Mouse (Mus musculus) MEL-GATA-1-ER (cell line): ENCODE data around the gene Rimbp3.
"Not testable (repeated sequence)": the region's sequence is repeated elsewhere in the genome, so short reads cannot be mapped to it uniquely, and the experiment has no call there.

Experiments
- DNase-seq: peaks from one replicate; pipeline ENCODE4 v3.0.0-alpha.2; 2012; ENCODE audit warnings: low read depth; ENCODE audit errors: extremely low read depth

Gene Rimbp3

DNA sequence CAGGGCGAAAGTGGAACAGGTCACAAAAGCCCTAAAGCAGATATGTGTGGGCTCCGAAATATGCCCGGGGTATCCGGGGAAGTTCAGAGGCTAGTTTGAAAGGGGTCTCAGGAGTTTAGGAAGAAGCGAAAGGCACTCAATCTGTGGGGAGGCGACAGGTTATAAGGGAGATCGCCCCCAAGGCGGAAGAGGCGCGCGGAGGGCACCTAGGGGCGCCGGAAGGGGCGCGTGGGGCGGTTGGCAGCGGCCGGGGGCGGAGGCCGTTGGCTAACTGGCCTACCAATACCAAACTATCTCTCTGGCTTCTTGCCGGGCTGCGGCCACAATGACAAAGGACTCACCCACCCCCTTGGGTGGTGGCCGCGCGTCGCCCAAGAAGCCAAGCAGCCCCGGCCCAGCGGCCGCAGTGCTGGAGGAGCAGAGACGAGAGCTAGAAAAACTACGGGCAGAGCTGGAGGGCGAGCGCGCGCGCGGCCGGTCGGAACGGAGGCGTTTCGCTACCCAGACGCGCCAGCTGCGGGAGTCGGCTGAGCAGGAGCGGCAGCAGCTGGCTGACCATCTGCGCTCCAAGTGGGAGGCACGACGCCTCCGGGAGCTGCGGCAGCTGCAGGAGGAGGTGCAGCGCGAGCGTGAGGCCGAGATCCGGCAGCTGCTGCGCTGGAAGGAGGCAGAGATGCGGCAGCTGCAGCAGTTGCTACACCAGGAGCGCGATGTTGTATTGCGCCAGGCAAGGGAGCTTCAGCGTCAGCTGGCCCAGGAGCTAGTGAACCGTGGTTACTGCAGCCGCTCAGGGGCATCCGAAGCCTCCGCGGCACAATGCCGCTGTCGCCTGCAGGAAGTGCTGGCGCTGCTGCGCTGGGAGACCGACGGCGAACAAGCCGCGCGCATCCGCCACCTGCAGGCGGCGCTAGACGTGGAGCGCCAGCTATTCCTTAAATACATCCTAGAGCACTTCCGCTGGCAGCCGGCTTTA, at the start of gene Rimbp3:
Gene Rimbp3 (plus strand): TSS at position 215 of the 973 bp plus-strand sequence.
- DNase-seq = peak; percentile 72

DNA sequence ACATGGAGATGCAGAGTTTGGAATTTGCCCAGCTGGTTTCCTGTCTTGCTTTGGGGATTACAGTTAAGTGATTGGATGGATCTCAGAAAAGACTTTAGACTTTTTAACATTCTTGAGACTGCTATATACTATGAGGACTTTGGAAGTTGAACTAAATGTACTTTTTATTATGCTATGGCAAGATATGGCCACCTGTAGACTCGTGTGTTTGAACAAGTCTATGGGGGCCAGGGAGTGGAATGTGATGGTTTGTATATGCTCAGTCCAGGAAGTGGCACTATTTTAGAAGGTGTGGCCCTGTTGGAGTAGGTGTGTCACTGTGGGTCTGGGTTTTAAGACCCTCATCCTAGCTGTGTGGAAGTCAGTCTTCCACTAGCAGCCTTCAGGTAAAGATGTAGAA, 42.9 kb upstream of the Rimbp3 start:
- DNase-seq = not testable (repeated sequence)

DNA sequence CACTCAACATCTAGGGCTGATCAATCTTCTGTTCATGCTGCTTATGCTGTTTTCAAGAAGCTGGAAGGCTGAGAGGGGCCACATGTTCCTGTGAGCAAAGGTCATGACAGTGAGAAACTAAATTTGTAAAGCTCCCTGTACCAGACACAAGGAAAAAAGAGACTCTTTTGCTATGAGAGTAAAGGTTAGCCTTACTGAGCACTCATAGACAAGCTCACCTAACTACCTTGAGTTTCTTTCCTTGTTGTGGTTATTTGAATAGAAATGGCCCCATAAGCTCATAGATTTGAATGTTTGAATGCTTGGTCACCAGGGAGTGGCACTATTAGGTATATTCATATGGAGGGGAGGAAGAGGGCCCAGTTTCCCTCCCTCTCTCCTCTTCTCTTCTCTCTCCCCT, 41.2 kb upstream of the Rimbp3 start:
- DNase-seq = no peak

DNA sequence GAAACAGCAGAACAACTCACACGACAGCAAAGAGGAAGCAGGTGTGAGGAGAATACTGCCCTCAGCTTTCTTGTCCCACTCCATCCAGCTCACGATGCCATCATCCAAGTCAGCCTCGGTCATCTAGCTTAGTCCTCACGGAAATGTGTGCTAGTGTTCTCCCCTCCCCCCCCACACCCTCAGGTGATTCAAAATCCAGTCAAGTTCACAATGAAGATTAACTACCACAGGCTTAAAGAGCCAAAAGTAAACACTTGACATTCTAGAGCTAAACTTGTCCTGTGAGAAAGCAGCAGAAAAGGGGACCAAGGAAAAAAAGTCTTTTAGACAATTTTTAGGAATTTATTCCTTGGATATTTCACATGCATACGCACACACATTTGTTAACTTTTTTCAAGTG, 40.4 kb upstream of the Rimbp3 start:
- DNase-seq = no peak

DNA sequence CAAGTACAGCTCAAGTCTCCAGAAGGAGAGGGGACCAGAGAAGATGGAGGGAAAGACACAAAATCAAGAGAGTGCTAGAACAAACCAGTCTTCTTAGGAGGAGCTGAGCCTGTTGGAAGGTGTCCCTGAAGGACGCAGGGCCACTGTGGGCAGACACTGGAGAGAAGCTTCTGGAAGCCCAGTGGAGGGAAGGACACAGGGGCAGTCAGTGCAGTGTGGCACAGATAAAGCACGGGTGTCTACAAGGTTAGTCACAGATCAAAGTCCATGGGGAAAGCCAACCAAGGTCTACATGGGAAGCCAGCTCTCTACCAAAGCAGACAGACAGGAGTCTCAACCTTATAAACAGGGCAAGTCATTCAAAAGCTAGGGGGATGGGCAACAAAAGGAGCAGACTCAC, 32.6 kb upstream of the Rimbp3 start:
- no peak for DNase-seq

DNA sequence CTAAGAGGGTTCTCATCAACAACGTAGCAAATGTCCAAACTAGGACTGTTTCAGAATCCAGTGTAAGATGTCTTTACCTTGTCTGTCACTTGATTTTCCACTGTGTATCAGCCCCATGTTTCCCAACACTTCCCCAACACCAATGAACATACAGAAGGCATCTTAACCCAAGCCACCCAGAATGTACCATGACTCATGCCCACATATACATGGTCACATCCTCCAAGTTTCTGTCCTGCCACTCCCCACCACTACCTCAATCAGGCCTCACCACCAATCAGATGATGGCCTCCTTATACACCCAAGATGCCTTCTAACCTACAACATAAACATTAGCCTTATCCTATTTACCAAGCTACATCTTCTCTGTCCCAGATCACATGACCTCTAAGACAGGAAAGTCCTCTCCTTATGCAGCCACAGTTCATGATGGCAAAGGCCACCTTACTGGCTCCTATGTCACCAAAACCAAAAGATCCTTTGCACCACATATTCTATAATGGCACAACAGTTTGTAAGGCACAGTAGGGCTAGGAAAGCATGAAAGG, 30.7 kb upstream of the Rimbp3 start:
- DNase-seq = no peak

DNA sequence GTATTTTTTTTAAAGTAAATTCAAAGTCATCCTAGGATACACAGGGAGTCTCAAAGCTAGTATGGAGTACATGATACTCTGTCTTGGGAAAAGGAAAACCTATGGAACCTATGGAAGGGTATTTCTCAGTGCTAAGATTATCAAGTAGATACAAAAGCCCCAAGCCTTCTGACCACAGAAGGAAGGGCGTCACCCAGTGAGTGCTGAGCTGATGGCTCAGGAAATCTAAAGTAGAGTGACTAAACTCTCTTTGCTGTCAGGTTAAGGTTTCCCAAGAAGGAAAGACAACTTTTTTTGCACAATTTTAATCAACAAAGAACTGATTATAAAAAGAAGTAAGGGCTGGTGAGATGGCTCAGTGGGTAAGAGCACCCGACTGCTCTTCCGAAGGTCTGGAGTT, 28.7 kb upstream of the Rimbp3 start:
- no peak for DNase-seq

DNA sequence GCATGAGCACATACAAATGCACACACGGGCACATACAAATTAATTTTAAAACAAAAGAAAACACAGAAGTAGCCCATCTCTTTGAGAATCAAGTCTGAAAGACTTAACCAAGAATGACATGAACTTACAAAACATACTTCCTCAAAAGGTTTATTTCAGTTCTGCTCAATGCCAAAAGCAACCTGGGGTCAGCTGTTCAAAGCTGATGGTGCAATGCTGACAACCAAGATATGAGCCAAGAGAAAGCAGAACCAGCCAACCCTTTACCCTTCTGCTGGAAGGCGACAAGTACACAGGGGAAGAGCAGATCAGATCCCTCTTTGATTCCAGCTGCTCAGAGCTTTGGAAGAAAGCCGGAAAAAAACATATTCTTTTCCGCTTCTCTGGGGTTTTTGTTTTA, 27.0 kb upstream of the Rimbp3 start:
- peak; percentile 97 for DNase-seq

DNA sequence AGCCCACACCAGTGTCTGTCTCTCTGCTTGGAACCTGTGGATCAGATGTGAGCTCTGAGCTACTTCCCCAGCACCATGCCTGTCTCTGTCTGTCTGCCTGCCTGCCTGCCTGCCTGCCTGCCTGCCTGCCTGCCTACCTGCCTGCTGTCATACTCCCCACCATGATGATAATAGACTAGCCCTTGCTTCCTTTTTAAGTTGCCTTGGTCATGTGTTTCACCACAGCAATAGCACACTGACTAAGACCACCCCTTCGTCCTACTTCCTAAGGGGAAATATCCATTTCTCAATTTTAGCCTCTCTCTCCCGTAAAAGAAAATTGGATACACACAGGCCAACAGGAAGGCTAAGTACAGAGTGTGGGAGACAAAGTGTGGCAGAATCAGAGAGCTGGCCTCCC, 26.3 kb upstream of the Rimbp3 start:
- no peak for DNase-seq

DNA sequence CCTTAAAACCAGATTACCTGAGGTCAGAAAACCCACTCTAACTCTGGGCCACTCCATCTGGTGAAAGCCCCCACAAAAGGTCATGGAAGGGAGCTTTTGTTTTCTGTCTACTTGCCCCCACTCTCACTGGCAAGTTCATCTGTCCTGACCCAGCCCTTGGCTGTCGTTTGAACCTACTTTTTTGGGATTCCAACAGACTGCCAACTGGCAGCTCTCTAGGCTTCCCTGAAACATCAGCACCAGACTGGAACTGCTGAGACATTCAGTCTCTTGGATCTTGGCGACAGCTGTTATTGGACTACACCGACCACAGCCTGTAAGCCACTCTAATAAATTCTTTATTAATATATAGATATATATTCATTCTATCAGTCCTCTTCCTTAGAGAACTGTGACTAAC, 25.4 kb upstream of the Rimbp3 start:
- DNase-seq = no peak

DNA sequence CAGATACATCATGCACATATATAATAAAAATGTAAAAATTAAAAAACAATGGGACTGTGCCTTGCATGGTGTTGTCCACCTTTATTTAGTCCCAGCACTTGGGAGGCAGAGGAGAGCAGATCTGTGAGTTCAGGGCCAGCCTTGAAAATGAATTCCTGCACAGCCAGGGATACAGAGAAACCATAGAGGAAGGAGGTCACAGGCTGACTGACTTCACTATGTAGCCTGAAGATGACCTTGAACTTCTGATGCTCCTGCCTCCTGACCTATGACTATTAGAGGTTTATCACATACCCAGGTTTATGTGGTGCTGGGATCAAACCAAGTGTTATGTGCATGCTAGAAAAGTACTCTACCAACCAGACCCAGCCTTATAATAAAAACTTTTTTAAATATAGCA, 22.9 kb upstream of the Rimbp3 start:
- no peak for DNase-seq

DNA sequence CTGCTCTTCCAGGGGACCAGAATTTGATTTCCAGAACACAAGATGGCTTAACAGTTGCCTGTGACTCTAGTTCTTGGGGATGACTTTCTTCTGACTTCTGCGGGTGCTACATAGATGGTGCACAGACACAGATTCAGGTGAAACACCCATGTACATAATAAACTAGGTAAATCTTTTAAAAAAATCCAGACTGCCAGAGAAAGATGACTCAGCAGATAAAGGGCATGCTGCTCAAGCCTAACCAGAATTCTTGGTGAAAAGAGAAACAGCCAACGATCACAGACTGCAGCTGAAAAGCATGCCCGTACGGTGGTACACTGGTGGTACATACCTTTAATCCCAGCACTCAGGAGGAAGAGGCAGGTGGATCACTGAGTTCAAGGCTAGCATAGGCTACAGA, 14.6 kb upstream of the Rimbp3 start:
- DNase-seq = no peak

DNA sequence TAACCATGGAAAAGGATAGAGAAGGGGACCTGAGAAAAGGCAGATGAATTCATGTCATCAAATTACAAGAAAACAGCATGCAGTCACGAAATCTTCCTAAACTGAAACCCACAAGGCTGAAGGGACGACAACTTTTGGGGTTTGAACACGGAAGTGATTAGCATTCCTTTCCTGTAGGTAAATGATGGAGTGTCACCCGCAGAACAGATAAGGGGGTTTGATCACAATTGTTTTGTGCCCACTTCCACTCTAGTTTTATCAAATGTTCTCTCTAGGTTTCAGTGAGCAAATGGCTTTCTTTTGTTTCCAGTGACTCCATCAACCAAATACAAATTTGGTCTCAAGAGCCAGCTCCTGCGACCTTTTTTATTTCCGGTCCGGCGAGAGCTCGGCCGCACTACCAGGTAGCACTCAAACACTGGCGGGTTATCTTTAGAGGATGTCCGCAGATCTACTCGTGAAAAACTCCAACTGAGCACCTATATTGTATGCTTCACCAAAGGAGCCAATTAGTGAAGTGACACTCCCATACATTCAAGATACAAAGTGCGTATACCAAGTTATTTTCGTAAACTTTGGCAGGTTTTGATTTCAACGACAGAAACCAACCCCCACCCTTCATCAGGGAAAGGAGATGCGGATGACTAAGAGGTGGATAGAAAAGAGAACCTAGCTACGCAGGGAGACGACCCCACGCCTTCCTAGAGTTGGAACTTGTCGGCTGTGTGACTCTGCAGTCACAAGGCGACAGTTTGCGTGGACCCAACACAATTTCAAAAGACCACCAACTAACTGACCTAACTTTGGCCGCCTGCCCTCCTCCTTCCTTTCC, 8.1 kb upstream of the Rimbp3 start:
- DNase-seq = no peak

DNA sequence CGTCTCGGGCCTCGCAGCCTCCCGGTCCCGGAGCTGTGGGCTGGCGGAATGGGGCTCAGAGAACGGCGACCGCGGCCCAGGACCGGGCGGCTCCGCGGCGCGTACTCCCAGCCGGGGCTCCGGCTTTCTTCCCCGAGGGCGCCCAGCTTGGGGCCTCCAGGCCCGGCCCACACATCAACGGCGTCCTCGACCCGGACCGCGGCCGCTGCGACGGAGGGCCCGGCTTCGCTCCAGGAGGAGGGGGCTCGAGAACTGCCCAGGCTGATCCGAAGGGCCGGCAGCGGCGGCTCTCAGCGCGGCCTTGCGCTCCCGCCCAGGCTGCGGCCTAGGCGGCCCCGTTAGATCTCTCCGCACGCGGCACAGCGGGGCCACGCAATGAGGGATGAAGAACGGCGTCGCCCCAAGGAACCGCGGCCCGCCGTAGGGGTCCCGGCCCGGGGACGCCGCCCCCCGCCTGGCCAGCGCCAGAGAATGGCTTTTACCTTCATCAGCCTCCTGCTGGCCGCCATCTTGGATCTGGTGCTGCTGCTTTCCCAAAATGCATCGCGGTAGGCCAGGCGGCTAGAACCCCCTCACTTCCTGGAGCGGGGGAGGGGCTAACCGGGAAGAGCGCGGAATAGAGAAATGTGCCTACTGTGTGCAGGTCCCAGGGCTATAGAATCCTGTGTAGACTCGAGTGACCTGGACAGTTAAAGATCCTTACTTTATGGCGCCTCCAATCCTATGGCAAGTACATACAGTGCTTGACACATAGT, 7.3 kb upstream of the Rimbp3 start:
- no peak for DNase-seq

DNA sequence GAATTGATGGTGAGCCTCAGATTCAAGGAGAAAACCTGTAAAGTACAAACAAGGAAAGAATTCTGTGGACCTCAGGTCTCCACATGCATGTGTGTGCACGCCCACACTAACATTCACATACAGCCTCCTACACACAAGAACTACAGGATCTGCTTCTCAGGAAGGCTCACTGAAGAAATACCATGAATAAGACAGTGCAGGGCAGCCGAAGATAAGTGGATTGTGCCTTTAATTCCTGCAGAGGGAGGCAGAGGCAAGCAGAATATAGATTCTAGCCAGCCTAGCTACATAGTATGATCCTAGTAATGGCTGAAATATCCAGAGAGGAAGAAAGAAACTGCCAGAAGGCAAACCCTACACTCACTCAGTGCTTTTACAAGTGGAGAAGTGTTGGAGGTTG, 6.4 kb upstream of the Rimbp3 start:
- DNase-seq = no peak

DNA sequence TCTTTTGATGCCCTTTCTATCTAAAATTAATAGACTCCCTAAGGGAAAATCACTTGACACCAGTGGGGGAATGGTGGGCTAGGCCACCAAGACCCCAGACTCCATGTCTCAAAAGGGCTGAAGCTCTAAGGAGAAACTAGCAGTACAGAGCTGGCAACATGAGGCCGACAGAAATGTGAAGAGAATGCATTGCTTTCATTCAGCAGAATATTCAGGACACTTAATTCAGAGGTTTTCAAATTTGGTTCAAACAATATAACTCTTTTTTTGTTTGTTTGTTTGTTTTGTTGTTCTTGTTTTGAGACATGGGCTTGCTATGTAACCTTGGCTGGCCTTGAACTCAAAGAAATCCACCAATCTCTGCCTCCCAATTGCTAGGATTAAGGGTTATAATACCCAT, 5.9 kb upstream of the Rimbp3 start, which contains the start of gene Ube2l3:
Gene Ube2l3 (minus strand): TSS at position 101 of the 400 bp plus-strand sequence.
- DNase-seq = no peak

DNA sequence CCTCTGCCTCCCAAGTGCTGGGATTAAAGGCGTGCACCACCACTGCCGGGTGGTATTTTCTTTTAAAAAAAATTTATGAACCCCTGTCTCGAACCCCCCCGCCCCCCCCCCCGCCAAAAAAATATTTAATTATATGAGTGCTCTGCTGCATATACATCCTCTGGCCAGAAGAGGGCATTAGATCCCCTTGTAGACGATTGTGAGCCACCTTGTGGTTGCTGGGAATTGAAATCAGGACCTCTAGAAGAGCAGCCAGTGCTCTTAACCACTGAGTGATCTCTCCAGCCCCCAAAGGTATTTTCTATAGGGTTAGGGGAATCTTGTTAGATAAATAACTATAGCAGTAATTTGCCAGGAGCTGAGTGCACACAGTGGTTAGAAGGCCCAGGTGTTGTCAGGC, 3.4 kb upstream of the Rimbp3 start:
- DNase-seq = no peak

DNA sequence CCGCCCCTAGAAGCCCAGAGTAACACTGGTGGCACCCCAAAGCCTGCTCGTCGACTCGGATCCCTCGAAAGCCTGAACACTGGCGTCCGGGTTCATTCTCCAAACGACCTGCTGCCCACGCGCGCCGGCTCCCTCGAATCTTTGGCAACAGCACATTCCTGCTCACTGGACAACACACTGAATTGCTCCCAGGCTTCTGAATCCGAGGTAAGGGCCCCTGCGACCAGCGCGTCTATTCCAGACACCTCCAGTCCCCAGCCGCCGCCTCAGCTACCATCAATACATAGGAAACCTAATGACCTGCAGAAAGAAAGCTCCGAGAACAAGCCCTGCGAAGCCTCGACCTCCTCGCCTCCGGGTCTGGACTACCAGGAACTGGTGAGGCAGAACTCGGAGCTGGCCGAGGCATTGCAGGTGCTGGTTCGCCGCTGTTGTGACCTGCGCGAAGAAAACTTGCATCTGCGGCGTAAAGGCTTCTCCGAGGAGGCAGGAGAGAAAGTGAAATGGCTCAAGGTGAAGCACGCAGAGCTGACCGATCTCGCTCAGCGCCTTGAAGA, 1.1 kb downstream of the Rimbp3 start:
- no peak for DNase-seq

DNA sequence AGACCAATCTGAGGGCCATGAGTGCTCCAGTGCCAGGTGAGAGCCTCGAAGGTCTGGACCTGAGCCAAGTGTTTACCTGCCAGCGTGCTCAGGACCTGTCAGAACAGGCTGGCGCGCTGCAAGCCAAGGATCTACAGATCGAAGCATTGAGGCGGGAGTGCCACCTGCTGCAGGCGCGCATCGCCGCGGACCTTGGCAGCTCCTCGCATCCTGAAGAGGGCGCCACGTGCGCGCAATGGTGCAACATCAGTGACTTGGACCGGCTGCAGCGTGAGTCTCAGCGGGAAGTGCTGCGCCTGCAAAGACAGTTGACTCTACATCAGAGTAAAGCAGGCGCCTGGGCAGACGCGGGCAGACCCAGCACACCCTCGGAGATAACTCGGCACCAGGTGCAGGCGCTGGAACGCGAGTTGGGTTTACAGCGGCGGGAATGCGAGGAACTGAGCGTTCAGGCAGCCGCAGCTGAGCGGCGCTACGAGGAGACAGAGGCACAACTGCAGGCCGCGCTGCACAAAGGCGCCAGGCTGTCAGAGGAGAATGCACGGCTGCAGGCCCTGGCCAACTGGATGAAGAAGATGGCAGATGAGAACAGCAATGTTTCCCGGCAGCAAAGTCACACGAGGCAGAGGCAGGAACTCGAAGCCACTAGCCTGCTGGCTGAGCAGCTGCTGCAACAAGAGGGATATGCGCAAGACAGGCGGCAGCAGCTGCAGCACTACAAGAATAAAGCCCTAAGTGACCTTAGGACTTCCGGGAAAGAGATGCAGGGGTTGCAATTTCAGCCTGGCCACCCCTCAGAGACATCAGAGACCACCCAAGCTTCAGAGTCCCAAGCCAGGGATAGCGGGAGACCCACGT, 1.8 kb downstream of the Rimbp3 start:
- DNase-seq = no peak
